Mouse (Mus musculus) CH12.LX (cell line): Measurements from ENCODE around the gene Sf3b4. TPM values are rescaled to one million over a fixed set of nuclear protein-coding genes. Genes with fewer than 3 reads are reported as not detected.

Experiments used
- DNase-seq: peaks from one replicate; pipeline ENCODE4 v3.0.0-alpha.2; 2013; ENCODE audit errors: extremely low read depth
- H3K27ac ChIP-seq: 2 replicates; pipeline ENCODE4 v1.5.1; 2012; ENCODE audit warnings: low read depth, mild to moderate bottlenecking, control low read depth, moderate library complexity; ENCODE audit not compliant: insufficient read depth
- H3K27me3 ChIP-seq: replicated peaks from 2 replicates; pipeline ENCODE3; 2012; ENCODE audit warnings: inconsistent platforms
- H3K36me3 ChIP-seq, 2 experiments: replicated peaks in 1 of 2; 2 replicates each; pipeline versions ENCODE3 to v1.6.1; 2012; ENCODE audit warnings: inconsistent platforms in 1 of 2, low read length in 1 of 2, mild to moderate bottlenecking in 1 of 2, mixed read lengths in 1 of 2, moderate library complexity in 1 of 2; ENCODE audit not compliant: control insufficient read depth in 1 of 2, insufficient read depth in 1 of 2
- H3K4me1 ChIP-seq, 2 experiments: 2 replicates each; pipeline ENCODE4 v1.6.1; 2012; ENCODE audit warnings: inconsistent platforms in 1 of 2, moderate library complexity in 1 of 2; ENCODE audit not compliant: insufficient read depth in 2 of 2, control insufficient read depth in 1 of 2
- H3K4me2 ChIP-seq: 2 replicates; pipeline ENCODE4 v1.6.1; 2012; ENCODE audit warnings: low read depth, mild to moderate bottlenecking, control low read depth; ENCODE audit not compliant: poor library complexity, insufficient read depth, severe bottlenecking
- H3K4me3 ChIP-seq, 3 experiments: fragments of 150-350 bp in 1 of 3; sonication (generic) in 1 of 3; replicated peaks in 1 of 3; 2 replicates each; pipeline versions ENCODE3 to v1.5.1; 2011 to 2012; ENCODE audit warnings: low read depth in 2 of 3, low read length in 2 of 3, mild to moderate bottlenecking in 2 of 3, moderate library complexity in 2 of 3, control low read depth in 1 of 3, improper control_type of control experiment in 1 of 3, inconsistent platforms in 1 of 3, mixed read lengths in 1 of 3; ENCODE audit not compliant: poor library complexity in 1 of 3
- H3K79me2 ChIP-seq: replicated peaks from 2 replicates; pipeline ENCODE4 v1.6.1; 2012; ENCODE audit warnings: mild to moderate bottlenecking, moderate library complexity; ENCODE audit not compliant: control insufficient read depth, poor library complexity, insufficient read depth, severe bottlenecking; ENCODE audit errors: extremely low read depth
- H3K9ac ChIP-seq: 2 replicates; pipeline ENCODE4 v1.6.1; 2012; ENCODE audit warnings: low read depth, mild to moderate bottlenecking, control low read depth, moderate library complexity; ENCODE audit not compliant: insufficient read depth
- H3K9me3 ChIP-seq: replicated peaks from 2 replicates; pipeline ENCODE3; 2012; ENCODE audit warnings: low read length, inconsistent platforms, mixed read lengths
- CHD1 ChIP-seq: IDR thresholded peaks from 2 replicates; pipeline ENCODE4 v1.6.1; 2012; ENCODE audit warnings: low read depth, low read length, improper control_type of control experiment, inconsistent platforms
- CTCF ChIP-seq, 2 experiments: IDR thresholded peaks in 1 of 2; conservative IDR thresholded peaks in 1 of 2; 2 replicates each; pipeline ENCODE4 v1.5.1; 2011 to 2012; ENCODE audit warnings: low read depth in 2 of 2, low read length in 2 of 2, improper control_type of control experiment in 1 of 2, inconsistent platforms in 1 of 2, mild to moderate bottlenecking in 1 of 2, moderate library complexity in 1 of 2
- E2F4 ChIP-seq: IDR thresholded peaks from 2 replicates; pipeline ENCODE4 v1.6.1; 2011; ENCODE audit warnings: low read depth, low read length, improper control_type of control experiment; ENCODE audit not compliant: insufficient replicate concordance
- ELF1 ChIP-seq: IDR thresholded peaks from 2 replicates; pipeline ENCODE4 v1.6.1; 2014; ENCODE audit warnings: low read depth, mild to moderate bottlenecking, inconsistent platforms, low read length, improper control_type of control experiment
- GABPA ChIP-seq: IDR thresholded peaks from 2 replicates; pipeline ENCODE4 v1.6.1; 2012; ENCODE audit warnings: low read depth, low read length, improper control_type of control experiment, inconsistent platforms; ENCODE audit not compliant: insufficient replicate concordance
- HCFC1 ChIP-seq: IDR thresholded peaks from 2 replicates; pipeline ENCODE4 v1.6.1; 2012; ENCODE audit warnings: low read depth, mild to moderate bottlenecking, inconsistent platforms, low read length, improper control_type of control experiment
- IRF4 ChIP-seq: IDR thresholded peaks from 2 replicates; pipeline ENCODE4 v1.6.1; 2014; ENCODE audit warnings: low read depth, mild to moderate bottlenecking, inconsistent platforms, low read length, improper control_type of control experiment
- JUND ChIP-seq: conservative IDR thresholded peaks from 2 replicates; pipeline ENCODE4 v1.6.1; 2011; ENCODE audit warnings: low read depth, low read length, improper control_type of control experiment
- MAX ChIP-seq: IDR thresholded peaks from 2 replicates; pipeline ENCODE4 v1.6.1; 2011; ENCODE audit warnings: low read length, improper control_type of control experiment
- MEF2A ChIP-seq: IDR thresholded peaks from 2 replicates; pipeline ENCODE4 v1.6.1; 2014; ENCODE audit warnings: low read depth, mild to moderate bottlenecking, inconsistent platforms, low read length, improper control_type of control experiment, borderline replicate concordance
- MXI1 ChIP-seq: IDR thresholded peaks from 2 replicates; pipeline ENCODE4 v1.6.1; 2011; ENCODE audit warnings: mild to moderate bottlenecking, low read depth, low read length, improper control_type of control experiment
- MYC ChIP-seq: IDR thresholded peaks from 2 replicates; pipeline ENCODE4 v1.6.1; 2011; ENCODE audit warnings: low read depth, mild to moderate bottlenecking, improper control_type of control experiment, low read length
- POLR2A ChIP-seq: IDR thresholded peaks from 2 replicates; pipeline ENCODE4 v1.6.1; 2011; ENCODE audit warnings: low read depth, mild to moderate bottlenecking, improper control_type of control experiment, low read length
- SIN3A ChIP-seq: IDR thresholded peaks from 2 replicates; pipeline ENCODE4 v1.6.1; 2012; ENCODE audit warnings: low read length, improper control_type of control experiment, inconsistent platforms
- TBP ChIP-seq: conservative IDR thresholded peaks from 2 replicates; pipeline ENCODE4 v1.6.1; 2011; ENCODE audit warnings: low read depth, low read length, improper control_type of control experiment
- TCF12 ChIP-seq: IDR thresholded peaks from 2 replicates; pipeline ENCODE4 v1.6.1; 2014; ENCODE audit warnings: low read depth, mild to moderate bottlenecking, inconsistent platforms, low read length, improper control_type of control experiment
- UBTF ChIP-seq: IDR thresholded peaks from 2 replicates; pipeline ENCODE4 v1.6.1; 2012; ENCODE audit warnings: low read depth, mild to moderate bottlenecking, inconsistent platforms, low read length, improper control_type of control experiment, moderate library complexity
- USF1 ChIP-seq: IDR thresholded peaks from 2 replicates; pipeline ENCODE4 v1.6.1; 2014; ENCODE audit warnings: low read depth, mild to moderate bottlenecking, inconsistent platforms, low read length, improper control_type of control experiment
- USF2 ChIP-seq: conservative IDR thresholded peaks from 2 replicates; pipeline ENCODE4 v1.6.1; 2011; ENCODE audit warnings: low read depth, low read length, improper control_type of control experiment
- ZNF384 ChIP-seq: IDR thresholded peaks from 2 replicates; pipeline ENCODE4 v1.6.1; 2012; ENCODE audit warnings: low read depth, low read length, improper control_type of control experiment, inconsistent platforms
- dilution Hi-C: fragments of 300-500 bp; cut with MboI; formaldehyde crosslinking; loops from 2 replicates; pipeline ENCODE4 v1.14.3; 2020; ENCODE audit warnings: low sequenced_read_pairs; ENCODE audit not compliant: extremely low pct_unique_long_range_greater_than_20kb, extremely low pct_ligation_motif_present
- in situ Hi-C: fragments of 300-500 bp; cut with MboI; formaldehyde crosslinking; loops from 3 replicates; pipeline ENCODE4 v1.14.3; 2019; ENCODE audit warnings: low sequenced_read_pairs, low pct_ligation_motif_present, low pct_unique_long_range_greater_than_20kb, mixed read lengths
- polyA plus RNA-seq: library from polyadenylated mRNA; unstranded; fragments of >175 nt; gene quantifications from 2 replicates; pipeline ENCODE4 v1.2.1, GENCODE M21; 2012; ENCODE audit warnings: low read depth; ENCODE audit not compliant: insufficient read length
- total RNA-seq, 2 experiments: library from RNA; depleted of rRNA; stranded (reverse); fragments of 300-350 nt in 1 of 2; fragments of >200 nt in 1 of 2; gene quantifications; 2 replicates each; pipeline ENCODE4 v1.2.3; 2012 to 2014

The Sf3b4 gene
- total and polyA plus RNA-seq, 3 experiments = 38.1 to 147 (median 47.9) TPM

- no peak for DNase-seq
- TF ChIP-seq CTCF (conservative IDR thresholded peaks at IDR 0.05 in 1 of 2, IDR thresholded peaks at IDR 0.05 in 1 of 2; ENCODE audit: low read depth in 2 of 2, low read length in 2 of 2) (no peak), MEF2A (no peak), E2F4 (no peak), MAX (no peak), SIN3A (no peak), GABPA (no peak), TCF12 (no peak), JUND (no peak), POLR2A (no peak), IRF4 (no peak)
- dilution Hi-C loops = no loop called here
These were observed 20.3 kb upstream of the Sf3b4 start for GRCm38 (mm10) chr3:96151836-96152235.

GRCm38 (mm10) chr3:96152611-96153010 lies 19.5 kb upstream of the Sf3b4 start:
- Histone ChIP-seq H3K9ac (no peak overlapping the region), H3K4me1 (peaks cover 4 to 20% of the 10 kb centered on the region in 2 experiments; a peak in 2 of 4 replicates), H3K79me2 (no peaks in the 10 kb centered on the region), H3K4me2 (no peak overlapping the region), H3K27me3 (no peaks in the 10 kb centered on the region), H3K4me3 (no peak overlapping the region), H3K9me3 (no peaks in the 10 kb centered on the region), H3K27ac (no peak overlapping the region), H3K36me3 (peaks cover 53 to 92% of the 10 kb centered on the region in 2 experiments)
- no peak for DNase-seq
- dilution Hi-C loops (no loop called here), in situ Hi-C loops (no loop called here)
- TF ChIP-seq MAX (no peak), ZNF384 (no peak)

More at GRCm38 (mm10) chr3:96151836-96152235, 20.3 kb upstream of the Sf3b4 start:
- H3K4me1 ChIP-seq = peaks cover 4 to 20% of the 10 kb centered on the region in 2 experiments; a peak in 2 of 4 replicates
- in situ Hi-C loops = no loop called here
- H3K9me3 ChIP-seq = no peaks in the 10 kb centered on the region
- H3K9ac ChIP-seq = no peak overlapping the region
- no peak overlapping the region for H3K27ac ChIP-seq
- no peak overlapping the region for H3K4me3 ChIP-seq
- no peak overlapping the region for H3K4me2 ChIP-seq
- H3K27me3 ChIP-seq = no peaks in the 10 kb centered on the region
- H3K36me3 ChIP-seq = peaks cover 55 to 93% of the 10 kb centered on the region in 2 experiments
- no peaks in the 10 kb centered on the region for H3K79me2 ChIP-seq

- H3K9me3 ChIP-seq = no peaks in the 10 kb centered on the region
- H3K4me1 ChIP-seq = peaks cover 9 to 27% of the 10 kb centered on the region in 2 experiments
- peaks cover 46 to 65% of the 10 kb centered on the region in 2 experiments for H3K36me3 ChIP-seq
- no peaks in the 10 kb centered on the region for H3K79me2 ChIP-seq
- DNase-seq = no peak
- dilution Hi-C loops = no loop called here
- no peak overlapping the region for H3K27ac ChIP-seq
- TF ChIP-seq ELF1 (no peak), UBTF (no peak), JUND (no peak), USF1 (no peak), HCFC1 (no peak), USF2 (no peak), MAX (no peak), CHD1 (no peak), MYC (no peak), TBP (no peak), MXI1 (no peak)
- in situ Hi-C loops = no loop called here
- H3K9ac ChIP-seq = no peak overlapping the region
- H3K4me3 ChIP-seq = no peak overlapping the region
- no peak overlapping the region for H3K4me2 ChIP-seq
- H3K27me3 ChIP-seq = no peaks in the 10 kb centered on the region
These were observed 16.6 kb upstream of the Sf3b4 start for GRCm38 (mm10) chr3:96155501-96155900.
